Mouse (Mus musculus) cortical plate, adult 2 months (tissue): ENCODE data around the gene Pxk. TPM values are rescaled to one million over a fixed set of nuclear protein-coding genes. Genes with fewer than 3 reads are reported as not detected.

ENCODE experiments used
- H3K27ac ChIP-seq: fragments of 200-500 bp; 2 replicates; pipeline ENCODE4 v1.5.1; 2012; ENCODE audit warnings: low read length, control low read depth, inconsistent platforms; ENCODE audit not compliant: insufficient read depth
- H3K4me1 ChIP-seq: fragments of 200-500 bp; 2 replicates; pipeline ENCODE4 v1.6.1; 2011; ENCODE audit warnings: low read length; ENCODE audit not compliant: control insufficient read depth, insufficient read depth
- H3K4me3 ChIP-seq: fragments of 200-500 bp; 2 replicates; pipeline ENCODE4 v1.5.1; 2011; ENCODE audit warnings: mild to moderate bottlenecking, low read length, control low read depth; ENCODE audit not compliant: insufficient read depth
- CTCF ChIP-seq: fragments of 200-500 bp; IDR thresholded peaks from 2 replicates; pipeline ENCODE4 v1.5.1; 2011; ENCODE audit warnings: mild to moderate bottlenecking, control low read depth, low read length; ENCODE audit not compliant: insufficient read depth; ENCODE audit errors: extremely low read depth
- POLR2A ChIP-seq: fragments of 200-500 bp; IDR thresholded peaks from 2 replicates; pipeline ENCODE4 v1.6.1; 2011; ENCODE audit warnings: mild to moderate bottlenecking, low read length, control low read depth; ENCODE audit not compliant: insufficient read depth; ENCODE audit errors: extremely low read depth
- polyA plus RNA-seq: library from polyadenylated mRNA; depleted of rRNA; stranded (reverse); fragments of >200 nt; gene quantifications from 2 replicates; pipeline ENCODE4 v1.2.3, GENCODE M21; 2012

Gene Pxk
- polyA plus RNA-seq, 1 experiment, result 39.4 TPM

DNA sequence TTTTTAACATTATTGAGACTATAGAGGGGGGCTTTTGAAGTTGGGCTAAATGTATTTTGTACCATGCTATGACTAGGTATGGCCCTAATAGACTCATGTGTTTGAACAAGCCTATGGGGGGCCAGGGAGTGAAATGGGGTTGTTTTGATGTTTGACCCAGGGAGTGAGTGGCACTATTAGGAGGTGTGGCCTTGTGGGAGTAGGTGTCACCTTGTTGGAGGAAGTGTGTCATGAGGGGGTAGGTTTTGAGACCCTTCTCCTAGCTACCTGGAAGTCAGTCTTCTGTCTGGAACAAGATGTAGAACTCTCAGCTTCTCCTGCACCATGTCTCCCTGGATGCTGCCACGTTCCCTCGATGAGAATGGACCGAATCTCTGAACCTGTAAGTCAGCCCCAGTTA is 92.5 kb downstream of the Pxk start:
- no peak for TF ChIP-seq POLR2A
- TF ChIP-seq CTCF, result no peak
- Histone ChIP-seq H3K4me3 (no peak overlapping the region), H3K4me1 (peaks cover 3% of the 10 kb centered on the region), H3K27ac (no peak overlapping the region)

DNA sequence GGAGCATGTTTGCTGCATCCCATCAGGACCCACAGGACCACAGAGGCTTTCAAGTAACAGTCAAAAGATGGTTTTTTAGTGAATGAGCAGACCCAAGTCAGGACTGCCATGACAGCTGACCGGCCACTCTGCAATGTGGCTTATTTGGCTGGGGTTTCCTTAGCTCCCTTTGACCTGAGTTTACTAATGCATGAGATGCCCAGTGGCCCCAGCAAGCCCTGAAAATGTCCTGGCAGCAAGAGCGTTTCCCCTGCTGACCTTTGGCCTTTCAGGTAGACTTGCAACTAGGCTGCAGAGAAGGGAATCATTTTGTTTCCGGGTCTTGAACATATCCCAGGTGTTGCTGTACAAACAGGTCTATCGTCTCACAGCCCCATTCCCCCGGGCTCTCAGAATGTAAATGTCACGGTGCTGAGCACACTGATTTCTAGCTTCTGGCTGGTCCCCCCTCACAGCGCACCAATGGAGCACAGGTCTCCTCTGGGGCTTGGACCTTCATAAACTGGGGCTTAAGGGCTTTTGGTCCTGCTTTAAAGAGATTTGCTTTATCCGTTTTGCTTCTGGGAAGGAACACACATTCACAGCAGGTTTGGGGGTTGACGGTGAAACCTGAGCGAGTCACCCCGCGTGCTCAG is 93.4 kb downstream of the Pxk start:
- H3K27ac ChIP-seq, result no peak overlapping the region
- peaks cover 5% of the 10 kb centered on the region for H3K4me1 ChIP-seq
- TF ChIP-seq POLR2A, result no peak
- TF ChIP-seq CTCF, result no peak
- H3K4me3 ChIP-seq, result no peak overlapping the region

DNA sequence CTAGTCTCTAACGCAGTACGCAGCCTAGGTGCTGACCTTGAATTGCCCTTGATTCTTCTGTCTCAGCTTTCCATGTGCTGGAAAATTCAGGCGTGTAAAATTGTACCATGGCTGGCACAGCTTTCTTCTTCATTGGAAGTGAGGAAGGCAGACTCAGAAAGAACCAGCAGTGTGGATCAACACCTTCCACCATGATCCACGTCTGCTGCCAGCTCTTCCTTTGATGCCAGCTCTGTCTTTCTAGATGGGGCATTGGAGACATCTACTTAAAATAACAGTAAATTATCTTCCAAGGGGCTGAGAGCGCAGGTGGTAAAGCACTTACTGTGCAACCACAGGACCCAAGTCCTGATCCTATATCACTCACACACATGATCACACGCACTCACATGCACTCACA is 94.7 kb downstream of the Pxk start:
- no peak overlapping the region for H3K4me3 ChIP-seq
- TF ChIP-seq POLR2A (no peak), CTCF (no peak)
- no peak overlapping the region for H3K27ac ChIP-seq
- H3K4me1 ChIP-seq, result peaks cover 2% of the 10 kb centered on the region; the same call in 1 of the 2 replicates

DNA sequence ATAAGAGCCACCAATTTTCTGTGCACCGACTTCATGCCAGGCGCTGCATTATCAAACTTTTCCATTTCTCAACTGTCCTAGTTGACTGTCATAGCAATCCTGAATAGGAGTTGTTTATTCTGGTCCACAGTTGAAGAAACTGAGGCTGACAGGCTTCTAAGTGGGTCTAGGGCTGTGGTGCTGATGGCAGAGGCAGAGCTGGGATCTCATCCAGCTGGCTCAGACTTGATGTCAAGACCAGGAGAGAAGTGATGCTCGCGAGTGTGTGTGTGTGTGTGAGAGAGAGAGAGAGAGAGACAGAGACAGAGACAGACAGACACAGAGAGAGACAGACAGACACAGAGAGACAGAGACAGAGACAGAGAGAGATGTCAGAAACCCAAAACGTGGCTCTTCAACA is 102.8 kb downstream of the Pxk start:
- TF ChIP-seq CTCF (no peak), POLR2A (no peak)
- Histone ChIP-seq H3K27ac (no peak overlapping the region), H3K4me1 (peaks cover under 1% of the 10 kb centered on the region; the same call in 1 of the 2 replicates), H3K4me3 (no peak overlapping the region)

DNA sequence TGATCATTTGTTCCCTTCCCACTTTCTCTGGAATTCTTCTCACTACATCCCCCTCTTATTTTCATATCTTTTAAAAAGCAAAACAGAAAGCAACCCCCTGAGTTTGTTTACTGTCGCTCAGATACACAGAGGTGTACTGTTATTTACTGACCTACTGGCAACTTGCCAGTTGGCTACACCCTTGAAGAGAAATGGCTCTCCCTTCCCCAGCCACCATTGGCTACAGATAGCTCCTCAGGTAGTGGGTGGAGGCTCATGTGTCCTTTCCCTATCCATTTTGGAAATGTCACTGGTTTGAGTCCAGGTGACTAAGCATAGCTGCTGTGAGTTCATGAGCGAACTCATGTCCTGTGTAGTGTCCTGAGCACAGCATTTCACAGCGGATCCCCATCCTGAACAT is 103.7 kb downstream of the Pxk start:
- no peak for TF ChIP-seq CTCF
- no peak for TF ChIP-seq POLR2A
- Histone ChIP-seq H3K4me1 (peaks cover 4% of the 10 kb centered on the region), H3K4me3 (no peak overlapping the region), H3K27ac (no peak overlapping the region)

DNA sequence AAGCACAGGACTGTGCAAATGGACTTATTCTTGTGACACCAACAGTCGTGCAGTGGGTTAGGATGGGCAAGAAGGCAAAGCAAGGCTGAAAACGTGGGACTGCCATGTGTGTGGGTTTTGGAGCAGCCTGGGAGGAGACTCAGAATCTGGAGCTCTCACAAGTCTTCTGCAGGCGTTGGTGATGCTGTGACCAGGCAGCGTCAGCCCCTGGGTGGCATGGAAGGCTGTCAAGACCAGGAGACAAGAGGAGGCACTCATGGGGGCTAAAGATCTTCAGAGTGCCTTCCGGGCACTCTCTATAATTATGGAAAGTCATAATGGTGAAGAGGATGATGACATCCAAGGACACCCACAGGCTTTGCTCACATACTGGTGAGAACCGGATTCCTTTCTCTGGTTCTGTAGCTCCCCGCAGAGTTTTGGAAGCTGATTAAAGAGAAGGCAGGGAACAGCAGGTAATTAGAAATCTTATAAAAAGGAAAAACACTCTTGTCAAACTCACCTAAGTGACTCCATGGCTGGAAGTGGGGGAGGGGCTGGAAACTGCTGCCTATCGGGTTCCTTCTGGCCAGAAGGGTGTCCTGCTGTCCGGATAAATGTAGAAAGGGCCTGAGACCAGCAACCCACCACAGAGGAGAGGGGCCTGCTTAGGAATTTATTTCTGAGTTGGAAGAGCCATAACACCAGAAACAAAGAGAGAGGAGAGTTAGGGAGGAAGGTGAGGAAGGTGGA is 108.3 kb downstream of the Pxk start:
- Histone ChIP-seq H3K27ac (no peak overlapping the region), H3K4me1 (peaks cover 13% of the 10 kb centered on the region), H3K4me3 (no peak overlapping the region)
- no peak for TF ChIP-seq CTCF
- no peak for TF ChIP-seq POLR2A

DNA sequence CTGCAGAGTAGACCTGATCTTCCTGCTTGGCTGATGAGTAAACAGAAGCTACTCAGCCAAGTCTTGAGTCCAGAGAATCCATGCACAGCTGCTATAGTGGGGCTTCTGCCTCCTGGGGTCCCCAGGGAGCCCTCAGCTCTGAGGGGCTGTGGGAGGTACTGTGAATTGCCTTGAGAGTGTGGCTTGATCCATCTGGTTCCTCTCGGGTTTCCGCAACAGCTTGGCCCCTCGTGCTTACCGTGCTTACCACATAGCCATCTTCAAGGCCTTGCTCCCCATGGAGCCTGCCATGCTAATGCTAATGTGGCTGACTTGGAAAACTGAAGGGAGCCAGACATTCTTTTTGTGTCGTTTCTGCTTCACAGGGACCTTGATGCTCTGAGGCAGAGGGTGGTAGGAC is 109.1 kb downstream of the Pxk start:
- no peak overlapping the region for H3K27ac ChIP-seq
- H3K4me3 ChIP-seq, result no peak overlapping the region
- H3K4me1 ChIP-seq, result peaks cover 13% of the 10 kb centered on the region
- TF ChIP-seq CTCF (no peak), POLR2A (no peak)

DNA sequence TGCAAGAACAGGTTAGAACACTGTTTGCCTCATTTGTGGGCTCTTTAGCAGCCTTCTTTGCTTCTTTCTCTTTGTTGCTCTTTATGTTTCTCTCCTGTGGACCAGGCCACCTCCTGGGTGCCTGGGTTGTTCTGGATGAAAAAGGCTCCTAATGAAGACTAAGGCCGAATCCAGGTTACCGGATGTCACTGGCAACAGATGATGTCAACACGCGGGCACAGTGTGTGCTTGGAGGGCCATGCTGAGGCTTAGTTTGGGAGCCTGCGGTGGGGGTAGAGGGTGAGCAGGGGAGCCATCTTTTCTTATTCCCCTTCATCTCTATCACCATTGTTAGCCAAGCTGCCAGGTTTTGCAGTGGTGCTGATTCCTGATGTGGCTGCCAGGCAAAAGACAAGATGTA is 109.5 kb downstream of the Pxk start:
- Histone ChIP-seq H3K27ac (no peak overlapping the region), H3K4me3 (no peak overlapping the region), H3K4me1 (peaks cover 13% of the 10 kb centered on the region)
- no peak for TF ChIP-seq POLR2A
- TF ChIP-seq CTCF, result no peak

DNA sequence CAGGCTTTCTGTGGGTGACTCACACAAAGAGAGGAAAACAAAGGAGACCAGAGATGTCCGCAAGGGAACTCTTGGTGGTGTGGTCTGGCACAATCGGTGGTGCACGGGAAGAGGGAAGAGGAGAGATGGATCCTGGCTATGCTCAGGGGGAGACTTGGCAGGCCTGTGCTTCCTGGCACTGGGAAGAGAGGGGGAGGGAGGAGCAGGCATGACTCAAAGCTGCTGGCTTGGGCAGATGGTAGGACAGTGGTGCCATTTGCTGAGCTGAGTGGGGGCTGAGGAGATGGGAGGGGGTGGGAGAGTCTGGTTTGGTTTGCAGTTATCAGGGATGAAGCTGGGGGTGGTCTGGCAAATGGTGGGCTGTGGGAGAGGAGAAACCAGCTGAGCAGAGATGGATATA is 110.9 kb downstream of the Pxk start:
- Histone ChIP-seq H3K4me3 (no peak overlapping the region), H3K4me1 (peaks cover 13% of the 10 kb centered on the region), H3K27ac (peak overlapping the region; percentile 58; the same call in 1 of the 2 replicates)
- TF ChIP-seq CTCF (no peak), POLR2A (no peak)

DNA sequence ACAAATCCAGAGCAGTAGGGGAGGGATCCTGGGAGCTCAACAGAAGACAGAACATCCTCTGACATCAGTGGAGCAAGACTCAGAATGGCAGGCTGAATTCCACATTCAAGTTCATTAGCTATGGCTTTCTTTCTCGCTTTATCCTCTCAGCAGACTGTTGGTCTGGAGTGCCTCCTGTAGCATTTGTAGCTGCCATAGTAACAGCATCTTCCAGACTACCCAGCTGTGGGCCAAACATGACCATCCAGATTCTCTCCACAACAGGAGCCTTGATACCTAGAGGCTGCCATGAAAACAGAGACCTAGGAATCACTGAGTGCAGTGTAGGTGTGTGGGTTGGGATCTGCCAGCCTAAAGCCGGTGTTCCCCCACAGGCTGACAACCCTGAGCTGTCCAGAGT is 111.9 kb downstream of the Pxk start:
- no peak for TF ChIP-seq CTCF
- TF ChIP-seq POLR2A, result no peak
- peaks cover 13% of the 10 kb centered on the region for H3K4me1 ChIP-seq
- no peak overlapping the region for H3K27ac ChIP-seq
- H3K4me3 ChIP-seq, result no peak overlapping the region

DNA sequence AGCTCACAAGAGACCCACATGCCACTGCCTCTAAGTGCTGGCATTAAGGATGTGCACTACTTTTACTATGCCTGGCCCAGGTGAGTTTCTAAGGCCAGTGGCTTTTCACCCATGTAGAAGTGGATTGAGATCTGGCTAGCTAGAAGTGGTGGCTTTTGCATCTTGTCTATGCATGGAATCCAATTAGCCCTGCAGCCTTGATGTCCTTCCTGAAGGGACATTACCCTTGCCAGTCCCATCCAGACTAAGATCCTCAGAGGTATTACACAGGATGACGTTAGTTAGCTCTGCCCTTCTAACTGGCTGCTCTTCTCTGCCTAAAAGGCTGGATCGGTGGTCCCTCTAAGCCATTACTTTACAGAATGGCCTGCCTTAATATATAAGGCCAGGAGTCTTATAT is 115.0 kb downstream of the Pxk start:
- Histone ChIP-seq H3K27ac (no peak overlapping the region), H3K4me1 (peaks cover 12% of the 10 kb centered on the region), H3K4me3 (no peak overlapping the region)
- TF ChIP-seq CTCF, result no peak
- TF ChIP-seq POLR2A, result no peak
